Mouse (Mus musculus) gastrocnemius, postnatal 14 days (tissue): ENCODE results near the gene Ces2h. TPM values are rescaled to one million over a fixed set of nuclear protein-coding genes. Genes with fewer than 3 reads are reported as not detected.

ENCODE experiments used
- DNase-seq: peaks from one replicate; pipeline ENCODE4 v3.0.0; 2021; ENCODE audit warnings: mixed read lengths
- intact Hi-C: fragments of 180-260 bp; cut with DNase I; formaldehyde crosslinking; loops from one replicate; pipeline ENCODE4 v1.15.1; 2025; ENCODE audit warnings: low total_unique reads
- total RNA-seq, 2 experiments: library from RNA; stranded (reverse); gene quantifications; 2 replicates each; pipeline ENCODE4 v1.2.3; 2021

Gene Ces2h
- total RNA-seq, 2 experiments from 2014 or later = not detected

DNA sequence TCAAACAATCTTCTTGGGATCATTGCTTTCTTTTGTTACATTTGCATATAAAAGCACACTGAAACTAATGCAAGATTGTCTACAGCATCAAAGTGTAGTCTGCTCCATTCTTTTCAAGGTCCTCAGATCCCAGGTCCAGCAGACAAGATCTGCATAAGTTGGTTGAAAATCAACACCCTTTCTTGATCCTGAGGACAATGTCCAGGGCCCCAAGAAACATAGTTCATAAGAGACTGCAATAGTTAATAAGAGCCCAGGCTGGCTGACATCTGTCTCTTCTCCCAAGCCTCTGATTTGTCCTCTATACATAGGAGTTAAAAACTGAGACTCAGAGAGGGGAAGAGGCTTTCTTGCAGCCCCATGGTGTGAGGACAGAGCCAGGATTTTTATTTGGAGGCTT is 68.3 kb downstream of the Ces2h start:
- intact Hi-C loops = no loop called here
- no peak for DNase-seq

Other genes starting within 250 kb of the Ces2h start
- gene Ces2b, start 169.3 kb upstream of the Ces2h start, total RNA-seq = under 1 TPM in 1 of 2 experiments, not detected in 1; 0.14 TPM
- under 1 TPM; 0.33 to 0.47 TPM for gene Ces2c, start 153.8 kb upstream of the Ces2h start, total RNA-seq
- under 1 TPM; 0.09 to 0.10 TPM for gene Ces2e, start 74.6 kb upstream of the Ces2h start, total RNA-seq
- gene Ces2f, start 53.5 kb upstream of the Ces2h start, total RNA-seq = not detected
- gene Ces2g, start 39.1 kb upstream of the Ces2h start, total RNA-seq = under 1 TPM; 0.22 to 0.47 TPM
- not detected for gene Ces3a, start 47.7 kb downstream of the Ces2h start, total RNA-seq
- gene Ces3b, start 82.9 kb downstream of the Ces2h start, total RNA-seq = not detected
- not detected for gene Ces4a, start 130.9 kb downstream of the Ces2h start, total RNA-seq
- gene Cbfb, start 169.8 kb downstream of the Ces2h start, total RNA-seq = 10 to 100 TPM; 37.2 TPM
- gene D230025D16Rik, start 224.3 kb downstream of the Ces2h start, total RNA-seq = 10 to 100 TPM; 14.6 to 18.7 TPM